Mouse (Mus musculus): ENCODE measurements around the gene Cep164. TPM values are rescaled to one million over a fixed set of nuclear protein-coding genes. Genes with fewer than 3 reads are reported as not detected.

Gene Cep164
- polyA plus RNA-seq, 1 experiment: 17.9 TPM

- no peak overlapping the region for H3K27ac ChIP-seq (ENCODE audit: insufficient read depth, low read depth, low read length)
- H3K4me3 ChIP-seq (ENCODE audit: insufficient read depth, low read length): no peak overlapping the region
- H3K4me1 ChIP-seq (ENCODE audit: control insufficient read depth, insufficient read depth, low read length): no peaks in the 10 kb centered on the region
- TF ChIP-seq POLR2A (IDR thresholded peaks at IDR 0.05; ENCODE audit: borderline replicate concordance, low read depth, low read length) (no peak), CTCF (IDR thresholded peaks at IDR 0.05; ENCODE audit: low read depth, low read length) (no peak)
Observed at GRCm38 (mm10) chr9:45815113-45815512, 13.4 kb downstream of the Cep164 start.

- TF ChIP-seq POLR2A (IDR thresholded peaks at IDR 0.05; ENCODE audit: borderline replicate concordance, low read depth, low read length): no peak
- no peak for TF ChIP-seq CTCF (IDR thresholded peaks at IDR 0.05; ENCODE audit: low read depth, low read length)
- Histone ChIP-seq H3K27ac (ENCODE audit: insufficient read depth, low read depth, low read length) (no peak overlapping the region), H3K4me1 (ENCODE audit: control insufficient read depth, insufficient read depth, low read length) (no peaks in the 10 kb centered on the region), H3K4me3 (ENCODE audit: insufficient read depth, low read length) (no peak overlapping the region)
Observed at GRCm38 (mm10) chr9:45811946-45812345, 16.5 kb downstream of the Cep164 start.

DNA sequence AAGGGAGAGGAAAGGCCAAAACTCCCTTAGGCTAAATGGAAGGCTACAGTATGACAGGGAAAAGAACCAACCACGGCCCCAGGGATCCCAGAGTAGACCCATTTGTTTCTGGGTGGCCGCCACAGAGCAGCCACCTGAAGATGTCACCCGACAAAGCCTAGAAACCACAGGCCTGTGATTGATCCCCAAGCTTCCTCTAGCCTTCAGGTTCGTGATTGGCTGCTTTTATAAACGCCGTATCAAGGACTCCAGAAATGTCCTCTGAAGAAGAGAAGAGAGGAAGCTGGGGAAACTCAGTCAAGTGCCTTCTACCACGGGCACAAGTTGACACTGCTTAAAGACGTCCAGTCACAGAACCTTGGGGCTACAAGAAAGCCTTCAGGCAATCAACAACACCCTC, 20.7 kb downstream of the Cep164 start:
- no peak for TF ChIP-seq CTCF (IDR thresholded peaks at IDR 0.05; ENCODE audit: low read depth, low read length)
- no peak for TF ChIP-seq POLR2A (IDR thresholded peaks at IDR 0.05; ENCODE audit: borderline replicate concordance, low read depth, low read length)
- Histone ChIP-seq H3K4me3 (ENCODE audit: insufficient read depth, low read length) (no peak overlapping the region), H3K4me1 (ENCODE audit: control insufficient read depth, insufficient read depth, low read length) (no peaks in the 10 kb centered on the region), H3K27ac (ENCODE audit: insufficient read depth, low read depth, low read length) (no peak overlapping the region)

DNA sequence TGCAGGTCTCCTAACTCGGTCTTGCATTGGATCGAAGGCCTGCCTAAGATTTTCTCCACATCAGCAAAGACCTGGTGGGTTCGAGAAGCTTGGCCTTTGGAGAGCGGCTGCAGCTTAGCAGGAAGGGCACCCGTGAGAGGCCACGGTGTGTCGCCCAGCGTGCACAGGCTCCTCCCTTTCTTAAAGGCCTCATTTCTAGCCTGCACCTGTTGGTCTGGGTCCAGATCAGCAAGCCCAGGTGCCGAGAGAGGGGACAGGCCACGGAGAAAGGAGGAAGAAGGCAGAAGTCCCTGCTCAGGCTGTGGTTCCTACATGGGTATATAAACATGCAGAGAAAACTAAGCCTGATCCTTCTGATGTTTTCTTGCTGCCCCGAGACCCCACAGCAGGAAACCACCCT, 21.2 kb downstream of the Cep164 start:
- Histone ChIP-seq H3K4me3 (ENCODE audit: insufficient read depth, low read length) (no peak overlapping the region), H3K4me1 (ENCODE audit: control insufficient read depth, insufficient read depth, low read length) (no peaks in the 10 kb centered on the region), H3K27ac (ENCODE audit: insufficient read depth, low read depth, low read length) (no peak overlapping the region)
- TF ChIP-seq POLR2A (IDR thresholded peaks at IDR 0.05; ENCODE audit: borderline replicate concordance, low read depth, low read length) (no peak), CTCF (IDR thresholded peaks at IDR 0.05; ENCODE audit: low read depth, low read length) (no peak)

DNA sequence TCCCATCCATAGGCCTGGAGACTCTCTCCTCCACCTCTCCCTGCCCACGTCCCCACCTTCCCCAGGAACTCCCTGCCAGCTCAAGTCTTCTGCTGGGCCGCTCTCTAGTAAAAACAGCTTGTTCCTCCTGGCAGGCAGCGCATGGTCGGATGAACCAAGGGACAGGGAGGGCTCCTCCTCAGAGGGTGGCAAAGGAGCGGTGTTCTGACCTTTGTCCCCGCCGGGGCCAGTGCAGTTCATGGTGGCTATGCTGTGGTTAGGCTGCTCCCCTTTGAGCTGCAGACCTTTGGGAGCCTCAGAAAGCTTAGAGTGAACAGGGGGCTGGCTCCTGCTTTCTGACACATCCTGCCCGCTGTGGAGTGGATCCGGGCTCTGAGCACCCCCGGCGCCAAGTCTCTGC, 21.6 kb downstream of the Cep164 start:
- H3K4me1 ChIP-seq (ENCODE audit: control insufficient read depth, insufficient read depth, low read length): no peaks in the 10 kb centered on the region
- H3K4me3 ChIP-seq (ENCODE audit: insufficient read depth, low read length): no peak overlapping the region
- no peak overlapping the region for H3K27ac ChIP-seq (ENCODE audit: insufficient read depth, low read depth, low read length)
- no peak for TF ChIP-seq CTCF (IDR thresholded peaks at IDR 0.05; ENCODE audit: low read depth, low read length)
- TF ChIP-seq POLR2A (IDR thresholded peaks at IDR 0.05; ENCODE audit: borderline replicate concordance, low read depth, low read length): no peak

DNA sequence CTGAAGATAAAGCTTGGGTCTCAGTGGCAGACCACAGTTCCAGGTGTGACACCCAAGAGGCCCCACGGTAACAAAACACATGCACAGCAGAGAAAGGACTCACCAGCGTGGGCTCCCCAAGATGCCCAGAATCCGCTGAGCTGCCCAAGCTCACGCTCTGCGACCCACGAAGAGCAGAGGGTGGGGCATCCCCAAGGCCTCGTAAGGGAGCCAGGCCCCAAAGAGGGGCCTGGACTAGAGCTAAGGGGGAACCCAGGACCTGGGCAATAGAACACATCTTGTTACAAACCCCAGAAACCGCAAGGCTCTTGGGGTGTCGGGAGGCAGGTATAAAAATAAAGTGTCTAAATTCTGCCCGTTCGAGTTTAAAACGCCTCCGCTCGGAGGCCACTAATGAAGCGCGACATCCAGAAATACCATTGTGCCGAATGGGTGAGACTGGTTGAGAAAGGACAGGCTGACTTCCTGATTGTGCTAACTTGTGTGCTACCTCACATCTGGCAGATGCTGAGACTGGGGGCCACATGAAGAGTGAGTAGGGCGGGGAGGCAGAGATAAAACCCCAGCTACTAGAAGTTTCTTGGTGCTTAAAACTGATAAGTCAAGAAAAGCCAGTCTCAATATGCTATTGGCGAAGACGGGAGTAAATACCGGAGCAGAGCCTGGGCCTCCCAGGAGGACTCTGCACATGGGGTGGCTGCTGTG, 25.3 kb downstream of the Cep164 start:
- H3K27ac ChIP-seq (ENCODE audit: insufficient read depth, low read depth, low read length): no peak overlapping the region
- TF ChIP-seq CTCF (IDR thresholded peaks at IDR 0.05; ENCODE audit: low read depth, low read length) (no peak), POLR2A (IDR thresholded peaks at IDR 0.05; ENCODE audit: borderline replicate concordance, low read depth, low read length) (no peak)
- no peaks in the 10 kb centered on the region for H3K4me1 ChIP-seq (ENCODE audit: control insufficient read depth, insufficient read depth, low read length)
- no peak overlapping the region for H3K4me3 ChIP-seq (ENCODE audit: insufficient read depth, low read length)

DNA sequence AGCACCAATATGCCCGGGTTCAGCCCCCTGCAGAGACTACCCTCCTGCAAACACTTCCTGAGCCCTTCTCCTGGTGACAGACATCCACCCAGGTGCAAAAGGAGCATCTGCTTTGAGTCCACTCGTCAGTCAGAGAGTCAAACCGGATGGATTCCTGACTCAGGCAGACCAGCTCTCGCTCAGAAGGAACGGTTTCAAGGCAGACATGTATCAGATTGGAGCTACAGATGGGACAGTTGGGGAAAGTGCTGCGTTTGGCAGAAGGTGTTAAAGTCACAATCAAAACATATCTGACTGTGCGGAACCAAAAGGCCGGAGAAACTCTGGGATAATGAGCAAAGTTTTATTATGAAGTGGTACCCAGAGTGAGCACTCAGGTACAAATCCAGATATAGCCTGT, 29.1 kb downstream of the Cep164 start:
- Histone ChIP-seq H3K27ac (ENCODE audit: insufficient read depth, low read depth, low read length) (no peak overlapping the region), H3K4me1 (ENCODE audit: control insufficient read depth, insufficient read depth, low read length) (no peaks in the 10 kb centered on the region), H3K4me3 (ENCODE audit: insufficient read depth, low read length) (no peak overlapping the region)
- no peak for TF ChIP-seq CTCF (IDR thresholded peaks at IDR 0.05; ENCODE audit: low read depth, low read length)
- TF ChIP-seq POLR2A (IDR thresholded peaks at IDR 0.05; ENCODE audit: borderline replicate concordance, low read depth, low read length): no peak

GRCm38 (mm10) chr9:45798467-45799164, 29.9 kb downstream of the Cep164 start:
- TF ChIP-seq POLR2A (IDR thresholded peaks at IDR 0.05; ENCODE audit: borderline replicate concordance, low read depth, low read length) (no peak), CTCF (IDR thresholded peaks at IDR 0.05; ENCODE audit: low read depth, low read length) (no peak)
- no peak overlapping the region for H3K4me3 ChIP-seq (ENCODE audit: insufficient read depth, low read length)
- no peaks in the 10 kb centered on the region for H3K4me1 ChIP-seq (ENCODE audit: control insufficient read depth, insufficient read depth, low read length)
- H3K27ac ChIP-seq (ENCODE audit: insufficient read depth, low read depth, low read length): no peak overlapping the region

- no peak for TF ChIP-seq CTCF (IDR thresholded peaks at IDR 0.05; ENCODE audit: low read depth, low read length)
- Histone ChIP-seq H3K4me1 (ENCODE audit: control insufficient read depth, insufficient read depth, low read length) (no peaks in the 10 kb centered on the region), H3K4me3 (ENCODE audit: insufficient read depth, low read length) (no peak overlapping the region), H3K27ac (ENCODE audit: insufficient read depth, low read depth, low read length) (no peak overlapping the region)
Observed at GRCm38 (mm10) chr9:45797271-45797670, 31.2 kb downstream of the Cep164 start.

DNA sequence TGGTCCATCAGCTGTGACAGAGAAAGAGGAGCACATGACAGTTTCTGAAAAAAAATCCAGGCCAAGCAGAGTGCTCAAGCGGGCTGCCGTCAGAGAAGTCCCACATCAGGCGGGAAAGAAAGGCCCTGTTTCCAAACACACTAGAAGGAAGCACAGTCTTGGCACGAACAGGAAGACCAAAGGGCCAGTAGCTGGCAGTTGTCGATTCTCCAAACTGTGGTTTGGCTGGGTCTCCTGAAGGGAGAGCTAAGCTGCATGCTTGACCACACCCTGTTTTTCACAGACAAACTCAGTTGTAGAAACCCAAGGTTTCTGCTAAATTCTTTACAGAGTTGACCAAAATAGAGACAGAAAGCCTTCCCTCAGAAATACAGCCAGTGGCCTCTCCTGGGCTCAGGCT, 32.8 kb downstream of the Cep164 start:
- TF ChIP-seq CTCF (IDR thresholded peaks at IDR 0.05; ENCODE audit: low read depth, low read length): no peak
- TF ChIP-seq POLR2A (IDR thresholded peaks at IDR 0.05; ENCODE audit: borderline replicate concordance, low read depth, low read length): no peak
- Histone ChIP-seq H3K4me3 (ENCODE audit: insufficient read depth, low read length) (no peak overlapping the region), H3K27ac (ENCODE audit: insufficient read depth, low read depth, low read length) (no peak overlapping the region), H3K4me1 (ENCODE audit: control insufficient read depth, insufficient read depth, low read length) (no peaks in the 10 kb centered on the region)

All from bone marrow macrophage, adult 2 months (primary cell).